Mouse (Mus musculus) retina, embryonic 14.5 days (tissue): Measurements from ENCODE around the gene Fbxo34.
"Not testable (repeated sequence)": the region's sequence is repeated elsewhere in the genome, so short reads cannot be mapped to it uniquely, and the experiment has no call there.

Experiments
- DNase-seq: peaks from one replicate; pipeline ENCODE4 v3.0.0-alpha.2; 2015; ENCODE audit warnings: low spot score

Fbxo34 gene

GRCm38 (mm10) chr14:47450121-47450520 is at the start of gene Fbxo34:
Gene Fbxo34, plus strand, starts transcription at chr14:47450421.
- not testable (repeated sequence) for DNase-seq

GRCm38 (mm10) chr14:47402735-47403134 is 47.5 kb upstream of the Fbxo34 start:
- no peak for DNase-seq

- no peak for DNase-seq
Observed at GRCm38 (mm10) chr14:47406000-47406399, 44.2 kb upstream of the Fbxo34 start.

GRCm38 (mm10) chr14:47417346-47417745 is 32.9 kb upstream of the Fbxo34 start:
- no peak for DNase-seq

GRCm38 (mm10) chr14:47417775-47418665 is 32.2 kb upstream of the Fbxo34 start, which contains the start of gene Dlgap5:
Gene Dlgap5, minus strand, starts transcription at chr14:47418407.
- peak; percentile 96 for DNase-seq

GRCm38 (mm10) chr14:47418666-47418991 is 31.6 kb upstream of the Fbxo34 start:
- no peak for DNase-seq

- DNase-seq, result no peak
Observed at GRCm38 (mm10) chr14:47419034-47419625, 31.1 kb upstream of the Fbxo34 start.

GRCm38 (mm10) chr14:47419723-47420276 is 30.4 kb upstream of the Fbxo34 start:
- DNase-seq, result no peak

- no peak for DNase-seq
Observed at GRCm38 (mm10) chr14:47421606-47422005, 28.6 kb upstream of the Fbxo34 start.

GRCm38 (mm10) chr14:47422466-47422865 is 27.8 kb upstream of the Fbxo34 start:
- DNase-seq, result no peak

- peak; percentile 18 for DNase-seq
Observed at GRCm38 (mm10) chr14:47432987-47433386, 17.2 kb upstream of the Fbxo34 start.

GRCm38 (mm10) chr14:47438947-47439346 is 11.3 kb upstream of the Fbxo34 start:
- DNase-seq, result no peak

- no peak for DNase-seq
Observed at GRCm38 (mm10) chr14:47444907-47445306, 5.3 kb upstream of the Fbxo34 start.

- no peak for DNase-seq
Observed at GRCm38 (mm10) chr14:47445331-47446095, 4.7 kb upstream of the Fbxo34 start.

- no peak for DNase-seq
Observed at GRCm38 (mm10) chr14:47459556-47459955, 9.3 kb downstream of the Fbxo34 start.

GRCm38 (mm10) chr14:47461997-47462396 is 11.8 kb downstream of the Fbxo34 start:
- DNase-seq, result no peak

- no peak for DNase-seq
Observed at GRCm38 (mm10) chr14:47462453-47462852, 12.2 kb downstream of the Fbxo34 start.

- DNase-seq, result no peak
Observed at GRCm38 (mm10) chr14:47462877-47463460, 12.7 kb downstream of the Fbxo34 start.

- DNase-seq, result no peak
Observed at GRCm38 (mm10) chr14:47464426-47464825, 14.2 kb downstream of the Fbxo34 start.

- no peak for DNase-seq
Observed at GRCm38 (mm10) chr14:47465468-47466175, 15.4 kb downstream of the Fbxo34 start.

- peak; percentile 97 for DNase-seq
Observed at GRCm38 (mm10) chr14:47472359-47472742, 22.1 kb downstream of the Fbxo34 start.
